Mouse (Mus musculus) C2C12 (cell line): ENCODE data around the gene Lmcd1.

Experiments
- CTCF ChIP-seq: IDR thresholded peaks from one replicate; pipeline ENCODE4 v1.5.1; 2011; ENCODE audit not compliant: control insufficient read depth, insufficient read depth, insufficient read length
- FOSL1 ChIP-seq: IDR thresholded peaks from one replicate; pipeline ENCODE4 v1.8.0; 2011; ENCODE audit warnings: mild to moderate bottlenecking, low read length; ENCODE audit not compliant: poor library complexity, insufficient read depth, severe bottlenecking

GRCm38 (mm10) chr6:112309330-112309938, 35.9 kb downstream of the Lmcd1 start:
- no peak for TF ChIP-seq CTCF
- no peak for TF ChIP-seq FOSL1
